Mouse (Mus musculus) small intestine, adult 10 weeks (tissue): Measurements from ENCODE around the gene Olfr871. TPM values are rescaled to one million over a fixed set of nuclear protein-coding genes. Genes with fewer than 3 reads are reported as not detected.

Source experiments
- polyA plus RNA-seq: library from polyadenylated mRNA; stranded (reverse); fragments of 350-450 nt; fragmentation: Illumina TruSeq; extraction: RNeasy Lipid Tissue Mini Kit (QIAGEN cat#74804); gene quantifications from one replicate; pipeline ENCODE4 v1.2.3, GENCODE M21; 2014; ENCODE audit warnings: low replicate concordance

Olfr871 gene
- polyA plus RNA-seq: not detected

GRCm38 (mm10) chr9:20211907-20212306 is at the start of gene Olfr871:
Gene Olfr871, plus strand, starts transcription at chr9:20212207.

GRCm38 (mm10) chr9:20173957-20174356 is 38.0 kb upstream of the Olfr871 start, which contains the start of gene Olfr870:
Gene Olfr870, minus strand, starts transcription at chr9:20174057.

GRCm38 (mm10) chr9:20236819-20237218 is 24.8 kb downstream of the Olfr871 start, which contains the start of gene Olfr872:
Gene Olfr872, plus strand, starts transcription at chr9:20237119.

Other genes starting within 250 kb of the Olfr871 start
- gene Olfr866, start 184.2 kb upstream of the Olfr871 start, polyA plus RNA-seq: not detected
- gene Olfr867, start 154.6 kb upstream of the Olfr871 start, polyA plus RNA-seq: not detected
- not detected for gene Olfr868, start 113.6 kb upstream of the Olfr871 start, polyA plus RNA-seq
- gene Olfr869, start 83.2 kb upstream of the Olfr871 start, polyA plus RNA-seq: not detected
- gene Olfr870, start 38.1 kb upstream of the Olfr871 start, polyA plus RNA-seq: not detected
- gene Olfr872, start 24.9 kb downstream of the Olfr871 start, polyA plus RNA-seq: not detected
- gene Olfr39, start 70.1 kb downstream of the Olfr871 start, polyA plus RNA-seq: not detected
- gene Olfr873, start 86.3 kb downstream of the Olfr871 start, polyA plus RNA-seq: not detected
- not detected for gene Olfr18, start 123.9 kb downstream of the Olfr871 start, polyA plus RNA-seq
- gene Zfp560, start 173.0 kb downstream of the Olfr871 start, polyA plus RNA-seq: 18.2 TPM
- 18.8 TPM for gene Zfp26, start 248.0 kb downstream of the Olfr871 start, polyA plus RNA-seq